Mouse (Mus musculus): ENCODE data around the gene Pacsin2.
"Not testable (repeated sequence)": the region's sequence is repeated elsewhere in the genome, so short reads cannot be mapped to it uniquely, and the experiment has no call there.

Pacsin2 gene

GRCm38 (mm10) chr15:83422299-83422981, 42.0 kb downstream of the Pacsin2 start:
- no peak for DNase-seq

DNA sequence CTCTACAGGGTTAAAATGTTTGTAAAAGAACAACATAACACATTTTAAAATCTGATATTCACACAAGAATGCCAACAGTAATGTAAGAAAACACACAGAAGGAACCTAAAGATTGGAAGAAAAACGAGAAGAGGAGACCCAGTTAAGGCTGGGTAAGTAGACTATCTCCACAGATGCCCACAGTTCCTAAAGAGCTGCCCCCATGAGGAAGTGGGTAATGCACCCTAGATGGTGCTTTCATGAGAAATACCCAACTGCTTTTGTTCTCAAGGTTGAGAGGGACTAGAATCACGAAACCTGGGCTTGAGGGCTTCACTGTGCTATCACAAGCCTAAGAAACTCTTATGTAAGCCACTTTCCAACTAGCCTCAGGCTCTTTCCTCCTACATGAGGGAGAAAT, 44.8 kb downstream of the Pacsin2 start:
- no peak for DNase-seq

- DNase-seq: no peak
These were observed 45.7 kb downstream of the Pacsin2 start for GRCm38 (mm10) chr15:83418685-83419084.

GRCm38 (mm10) chr15:83417916-83418315, 46.5 kb downstream of the Pacsin2 start:
- DNase-seq: no peak

DNA sequence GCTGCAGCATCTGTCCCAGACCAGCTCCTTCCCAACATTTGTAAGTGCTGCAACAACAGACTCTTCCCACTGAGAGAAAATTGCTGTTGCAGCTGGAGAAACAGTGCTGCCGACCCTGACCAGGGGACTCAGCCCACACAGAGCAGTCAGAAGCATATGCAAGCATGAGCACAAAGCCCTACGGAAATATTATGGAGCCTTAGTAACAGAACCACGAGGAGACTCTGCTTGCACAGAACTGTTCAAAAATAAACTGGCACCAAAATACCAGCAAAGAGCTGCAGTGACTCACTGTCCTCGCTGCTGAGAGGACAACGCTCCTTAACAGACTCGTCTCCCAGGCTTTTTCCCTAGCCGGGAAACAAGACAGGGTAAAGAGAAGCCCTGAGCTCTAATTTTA, 47.0 kb downstream of the Pacsin2 start:
- DNase-seq: no peak

DNA sequence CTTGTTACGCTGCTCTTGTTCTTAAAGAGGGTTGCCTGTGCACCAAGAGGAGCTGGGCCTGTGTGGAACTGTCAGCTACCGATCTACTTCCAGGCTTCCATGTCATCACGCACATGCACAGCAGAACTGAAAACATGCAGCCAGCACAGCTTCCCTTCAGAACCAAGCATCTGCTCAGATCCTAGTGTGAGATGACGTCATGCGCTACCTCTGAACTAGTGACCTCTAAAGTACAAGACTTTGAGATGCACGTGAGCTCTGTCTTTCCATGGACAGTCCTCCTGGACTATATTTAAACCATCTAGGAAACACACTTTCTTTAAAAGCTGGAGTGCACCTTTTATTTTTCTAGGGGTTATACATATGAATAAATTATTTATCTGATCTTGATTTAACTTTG, 49.0 kb downstream of the Pacsin2 start:
- DNase-seq: no peak

DNA sequence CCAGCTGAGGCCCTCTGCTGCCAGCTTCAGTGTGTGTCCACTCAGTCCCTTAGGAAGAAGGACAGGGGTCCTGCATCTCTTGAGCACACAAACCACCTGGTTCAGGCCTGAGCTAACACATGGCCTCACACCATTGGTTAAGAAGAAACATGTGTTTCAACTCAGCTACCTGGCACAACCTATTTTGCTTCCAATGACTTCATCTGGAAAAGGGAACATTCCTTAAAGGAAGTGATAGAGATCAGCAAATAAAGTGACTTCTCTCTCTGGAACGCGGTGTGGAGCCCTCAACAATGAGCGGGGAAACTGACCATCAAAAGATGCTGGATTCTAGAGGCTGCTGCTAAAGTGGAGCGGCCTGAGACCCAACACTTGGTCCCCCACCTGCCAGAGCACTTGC, 52.8 kb downstream of the Pacsin2 start:
- DNase-seq: no peak

GRCm38 (mm10) chr15:83410735-83411134, 53.7 kb downstream of the Pacsin2 start:
- DNase-seq: no peak

GRCm38 (mm10) chr15:83410270-83410669, 54.1 kb downstream of the Pacsin2 start:
- DNase-seq: no peak

DNA sequence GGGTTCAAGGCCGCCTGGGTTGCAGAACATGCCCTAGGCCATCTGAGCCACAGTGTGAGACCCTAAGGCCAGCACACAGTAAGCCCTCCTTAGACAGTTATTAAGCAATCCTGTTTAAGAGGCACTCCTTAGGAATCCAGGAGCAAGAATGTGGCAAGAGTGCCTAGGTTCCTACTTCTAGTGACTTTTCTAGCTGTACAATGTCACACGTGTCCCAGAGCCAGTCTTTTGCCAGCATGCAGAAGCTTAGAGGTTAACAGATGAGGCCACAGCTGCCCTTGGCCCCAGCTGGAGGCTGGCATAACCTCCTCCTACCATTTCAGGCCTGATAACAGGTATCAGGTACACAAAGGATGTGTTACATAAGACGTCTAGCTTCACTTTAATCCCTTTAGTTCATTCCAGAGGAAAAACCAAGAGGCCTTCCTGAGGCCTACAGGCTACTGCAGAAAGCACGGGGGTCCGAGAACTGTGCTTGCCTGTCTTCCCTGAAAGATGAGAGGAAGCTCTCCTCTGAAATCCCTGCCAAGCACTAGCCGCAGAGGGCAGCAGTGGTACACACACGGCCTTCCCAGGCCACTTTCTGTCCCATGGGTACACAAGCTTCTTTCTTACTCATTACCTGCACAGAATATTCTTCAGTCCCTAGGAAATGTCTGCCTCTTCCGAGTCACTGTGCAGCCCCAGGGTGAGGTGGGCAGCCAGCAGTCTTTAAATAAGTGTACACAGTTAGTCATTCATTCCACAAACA, 55.5 kb downstream of the Pacsin2 start:
- DNase-seq: no peak

DNA sequence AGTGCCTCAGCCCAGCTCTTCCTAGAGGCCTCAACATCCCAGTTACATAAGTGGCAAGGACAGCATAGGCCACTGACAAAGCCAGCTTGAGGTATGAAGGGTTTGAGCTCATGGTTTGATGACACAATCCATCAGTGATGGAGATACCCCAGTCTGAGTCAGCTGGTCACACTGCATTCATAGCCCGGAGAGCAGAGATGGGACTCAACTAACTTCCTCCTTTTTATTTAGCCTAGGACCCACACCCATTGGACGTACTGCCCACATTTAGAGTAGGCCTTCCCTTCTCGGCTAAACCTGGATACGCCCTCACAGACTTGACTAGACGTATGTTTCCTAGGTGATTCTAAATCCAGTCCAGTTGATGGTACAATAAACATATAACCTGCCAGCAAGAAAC, 56.2 kb downstream of the Pacsin2 start:
- no peak for DNase-seq

DNA sequence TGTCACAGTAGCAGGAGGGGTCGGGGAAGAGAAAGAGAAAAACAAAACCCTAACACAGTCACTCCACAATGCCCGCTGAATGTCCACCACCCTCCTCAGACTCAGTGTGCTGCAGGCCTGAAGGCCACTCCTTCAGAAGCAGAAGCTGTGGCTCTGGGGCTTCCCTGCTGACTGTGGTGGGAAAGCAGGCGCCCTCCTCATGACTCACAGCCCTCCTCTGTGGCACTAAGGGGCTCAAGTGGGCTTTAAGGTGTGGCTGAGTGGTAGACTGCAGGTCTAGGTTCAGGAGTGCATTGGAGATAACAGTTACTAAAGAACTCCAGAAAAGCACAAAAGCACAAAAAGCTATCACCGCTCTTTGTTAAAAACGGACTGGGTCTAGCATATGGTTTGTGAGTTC, 56.9 kb downstream of the Pacsin2 start:
- DNase-seq: no peak

GRCm38 (mm10) chr15:83405866-83406265, 58.5 kb downstream of the Pacsin2 start:
- not testable (repeated sequence) for DNase-seq

GRCm38 (mm10) chr15:83404008-83404407, 60.4 kb downstream of the Pacsin2 start:
- no peak for DNase-seq

- no peak for DNase-seq
These were observed 61.4 kb downstream of the Pacsin2 start for GRCm38 (mm10) chr15:83403016-83403415.

- no peak for DNase-seq
These were observed 71.7 kb downstream of the Pacsin2 start for GRCm38 (mm10) chr15:83392722-83393121.

GRCm38 (mm10) chr15:83387911-83388310, 76.5 kb downstream of the Pacsin2 start:
- no peak for DNase-seq

DNA sequence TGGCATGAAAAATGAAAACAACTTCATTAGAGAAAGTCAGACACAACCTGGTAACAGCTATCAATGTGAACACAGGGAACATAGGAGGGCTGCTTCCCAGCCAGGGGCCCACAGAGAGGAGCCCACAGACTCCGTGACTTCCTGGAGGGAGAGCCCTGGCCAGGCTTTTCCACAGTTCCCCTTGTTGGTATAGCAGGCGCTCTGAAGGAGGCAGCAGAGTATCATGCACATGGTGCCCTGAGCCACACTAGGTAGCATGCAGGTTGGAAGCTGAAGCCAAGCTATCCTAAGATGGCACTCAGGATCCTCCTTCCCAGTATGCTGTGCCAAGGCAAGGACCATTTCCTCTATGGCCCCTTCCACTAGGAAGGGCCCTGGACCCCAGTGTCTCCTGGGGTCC, 80.8 kb downstream of the Pacsin2 start:
- no peak for DNase-seq

DNA sequence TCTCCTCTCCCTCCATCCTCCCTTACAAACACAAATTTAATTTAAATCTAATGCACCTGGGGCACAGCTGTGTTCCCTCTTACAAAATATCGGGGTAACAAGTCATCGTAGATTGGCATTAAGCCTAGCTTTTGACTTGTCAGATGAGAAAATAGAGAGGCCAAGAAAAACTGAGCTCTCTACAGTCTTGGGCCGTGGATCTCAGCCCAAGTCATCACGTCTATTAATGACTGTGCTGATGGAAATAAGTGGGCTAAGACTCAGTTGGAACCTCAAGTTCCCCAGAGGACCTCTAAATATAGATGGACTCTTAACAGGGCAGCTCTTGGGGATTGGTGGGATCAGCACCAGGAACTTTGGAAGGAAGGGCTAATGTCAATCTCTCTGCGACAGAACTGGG, 81.3 kb downstream of the Pacsin2 start:
- no peak for DNase-seq

DNA sequence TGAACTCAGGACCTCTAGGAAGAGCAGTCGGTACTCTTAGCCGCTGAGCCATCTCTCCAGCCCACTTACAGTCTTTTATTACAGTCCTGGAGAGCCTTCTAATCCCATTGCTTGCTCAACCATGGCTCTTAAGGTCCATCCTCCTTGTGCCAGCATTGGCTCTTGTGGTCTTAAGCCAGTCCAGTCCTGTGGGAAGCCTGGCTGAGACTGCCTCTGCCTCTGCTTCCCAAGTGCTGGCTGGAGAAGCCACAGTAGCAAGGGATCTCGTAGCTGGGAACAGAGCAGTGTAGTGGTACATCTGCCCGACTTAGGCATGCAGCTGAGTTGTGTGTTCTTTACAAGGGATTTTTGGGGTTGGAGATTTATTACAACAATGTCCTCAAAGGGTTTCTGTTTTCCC, 81.9 kb downstream of the Pacsin2 start:
- DNase-seq: no peak

DNA sequence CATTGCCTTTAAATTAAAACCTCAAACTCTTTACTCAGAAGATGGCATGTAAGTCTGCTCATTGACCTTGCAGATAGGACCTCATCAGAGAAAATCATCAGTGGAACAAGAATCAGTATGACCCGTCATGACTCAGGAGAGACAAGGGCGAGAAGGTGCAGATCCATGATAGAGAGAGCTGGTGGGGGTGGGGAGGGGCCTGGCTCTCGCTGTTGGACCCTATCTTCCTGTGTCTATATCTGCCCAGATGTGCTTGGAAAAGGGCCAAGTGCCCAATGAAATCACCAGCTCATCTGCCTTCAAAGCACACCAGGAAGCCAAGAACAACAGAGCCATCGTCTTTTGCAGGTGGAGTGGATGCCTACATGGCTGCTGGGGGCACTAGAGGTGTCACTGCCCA, 87.3 kb downstream of the Pacsin2 start:
- DNase-seq: no peak

DNA sequence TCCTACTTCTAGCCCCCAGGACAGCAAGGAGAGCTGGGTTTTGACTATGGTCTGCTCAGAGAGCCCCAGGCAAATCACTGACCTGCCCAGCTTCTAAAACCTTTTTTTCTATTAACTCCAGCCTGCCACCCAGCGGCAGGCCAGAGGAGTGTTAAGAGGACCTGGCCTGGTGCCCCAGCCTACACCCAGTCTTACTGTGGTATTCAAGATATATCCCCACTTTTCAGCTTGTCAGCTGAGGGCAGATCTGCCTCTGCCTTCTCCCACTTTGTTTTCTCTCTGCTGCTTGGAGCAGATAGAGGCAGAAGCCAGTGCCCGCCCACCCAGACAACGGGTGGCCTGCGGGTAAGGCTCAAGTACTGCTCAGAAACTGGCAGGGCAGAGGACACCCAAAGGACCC, 89.3 kb downstream of the Pacsin2 start:
- DNase-seq: peak in 1 of 2 experiments; percentile 8

DNA sequence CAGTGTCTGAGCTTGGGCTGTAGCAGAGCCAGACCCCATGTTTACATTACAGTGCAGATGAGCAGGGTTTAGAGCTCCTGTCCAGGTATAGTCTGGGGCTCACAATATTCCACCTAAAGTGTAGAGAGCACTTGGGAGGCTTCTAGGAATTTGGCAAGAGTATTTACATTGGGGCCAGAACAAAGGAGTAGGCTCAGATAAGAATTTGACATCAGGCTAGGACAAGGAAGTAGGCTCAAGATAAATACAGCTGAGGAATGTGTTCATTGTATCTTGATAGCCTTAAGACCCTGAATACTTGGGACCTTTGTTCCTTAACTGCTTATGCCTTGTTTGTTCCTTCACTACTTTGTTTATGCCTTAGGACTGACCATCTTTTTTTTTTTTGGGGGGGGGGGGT, 90.3 kb downstream of the Pacsin2 start:
- no peak for DNase-seq

- not testable (repeated sequence) for DNase-seq
These were observed 95.7 kb downstream of the Pacsin2 start for GRCm38 (mm10) chr15:83368702-83369101.

DNA sequence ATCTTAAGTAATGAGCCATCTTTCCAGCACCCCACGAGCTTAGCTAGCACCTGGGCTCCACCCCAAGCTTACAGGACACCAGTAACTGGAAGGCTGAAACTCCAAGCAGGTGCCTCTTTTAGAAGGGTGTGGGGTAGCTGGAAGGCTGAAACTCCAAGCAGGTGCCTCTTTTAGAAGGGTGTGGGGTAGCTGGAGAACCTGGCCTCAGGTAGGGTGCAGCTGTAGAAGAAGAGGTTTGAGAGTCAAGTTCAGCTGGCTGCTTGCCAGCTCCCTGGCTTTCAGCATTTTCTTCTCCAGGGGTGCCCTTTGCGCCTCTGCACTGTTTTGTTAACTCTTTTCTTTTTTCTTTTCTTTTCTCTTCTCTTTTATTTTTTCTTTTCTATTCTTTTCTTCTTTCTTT, 96.1 kb downstream of the Pacsin2 start:
- DNase-seq: no peak
